Mouse (Mus musculus) bone marrow macrophage, adult 2 months (primary cell): ENCODE data around the gene Fbxo47. TPM values are rescaled to one million over a fixed set of nuclear protein-coding genes. Genes with fewer than 3 reads are reported as not detected.
A peak's percentile ranks its signal among the peaks of the same experiment; 100 is the strongest.

Experiments used
- H3K27ac ChIP-seq: 2 replicates; pipeline ENCODE4 v1.5.1; 2012; ENCODE audit warnings: low read depth, low read length; ENCODE audit not compliant: insufficient read depth
- H3K4me1 ChIP-seq: 2 replicates; pipeline ENCODE4 v1.6.1; 2012; ENCODE audit warnings: low read length; ENCODE audit not compliant: control insufficient read depth, insufficient read depth
- H3K4me3 ChIP-seq: 2 replicates; pipeline ENCODE4 v1.5.1; 2012; ENCODE audit warnings: mild to moderate bottlenecking, low read length, moderate library complexity; ENCODE audit not compliant: insufficient read depth
- CTCF ChIP-seq: IDR thresholded peaks from 2 replicates; pipeline ENCODE4 v1.5.1; 2012; ENCODE audit warnings: low read depth, mild to moderate bottlenecking, low read length, moderate library complexity
- POLR2A ChIP-seq: IDR thresholded peaks from 2 replicates; pipeline ENCODE4 v1.6.1; 2012; ENCODE audit warnings: mild to moderate bottlenecking, low read depth, low read length, borderline replicate concordance
- polyA plus RNA-seq: library from polyadenylated mRNA; stranded (reverse); fragments of >200 nt; gene quantifications from 2 replicates; pipeline ENCODE4 v1.2.4, GENCODE M21; 2012; ENCODE audit not compliant: missing spikeins, insufficient read depth, insufficient read length

Fbxo47 gene
- polyA plus RNA-seq, 1 experiment: 0.67 TPM

- Histone ChIP-seq H3K4me1 (peaks cover 60% of the 10 kb centered on the region), H3K27ac (no peak overlapping the region), H3K4me3 (no peak overlapping the region)
- TF ChIP-seq POLR2A (no peak), CTCF (no peak)
Measured at GRCm38 (mm10) chr11:97833352-97833751, 50.6 kb downstream of the Fbxo47 start.

GRCm38 (mm10) chr11:97832001-97832400 is 52.0 kb downstream of the Fbxo47 start:
- TF ChIP-seq POLR2A: no peak
- TF ChIP-seq CTCF: no peak
- H3K27ac ChIP-seq: peak overlapping the region; percentile 5; the same call in 1 of the 2 replicates
- H3K4me1 ChIP-seq: peaks cover 62% of the 10 kb centered on the region
- no peak overlapping the region for H3K4me3 ChIP-seq

- H3K27ac ChIP-seq: peak overlapping the region; percentile 100
- no peak for TF ChIP-seq CTCF
- TF ChIP-seq POLR2A: 0 out of 2 replicates have a peak, but pooled peaks have one; percentile 18
- H3K4me3 ChIP-seq: peak overlapping the region; percentile 31; the same call in 1 of the 2 replicates
- peaks cover 64% of the 10 kb centered on the region for H3K4me1 ChIP-seq
Measured at GRCm38 (mm10) chr11:97830501-97830900, 53.5 kb downstream of the Fbxo47 start.

- Histone ChIP-seq H3K4me3 (peak overlapping the region; percentile 31), H3K27ac (peak overlapping the region; percentile 100), H3K4me1 (peaks cover 69% of the 10 kb centered on the region)
- TF ChIP-seq CTCF (no peak), POLR2A (no peak)
Measured at GRCm38 (mm10) chr11:97829913-97830476, 54.0 kb downstream of the Fbxo47 start.

GRCm38 (mm10) chr11:97829365-97829764 is 54.6 kb downstream of the Fbxo47 start:
- no peak for TF ChIP-seq POLR2A
- no peak for TF ChIP-seq CTCF
- peak overlapping the region; percentile 100 for H3K27ac ChIP-seq
- H3K4me1 ChIP-seq: peaks cover 76% of the 10 kb centered on the region
- H3K4me3 ChIP-seq: no peak overlapping the region

GRCm38 (mm10) chr11:97827654-97828053 is 56.3 kb downstream of the Fbxo47 start:
- H3K27ac ChIP-seq: peak overlapping the region; percentile 100
- no peak for TF ChIP-seq POLR2A
- no peak for TF ChIP-seq CTCF
- H3K4me3 ChIP-seq: no peak overlapping the region
- peaks cover 84% of the 10 kb centered on the region for H3K4me1 ChIP-seq

GRCm38 (mm10) chr11:97826414-97826813 is 57.5 kb downstream of the Fbxo47 start:
- no peak for TF ChIP-seq CTCF
- no peak for TF ChIP-seq POLR2A
- Histone ChIP-seq H3K4me3 (no peak overlapping the region), H3K27ac (peak overlapping the region; percentile 100), H3K4me1 (peaks cover 79% of the 10 kb centered on the region)

- peaks cover 81% of the 10 kb centered on the region for H3K4me1 ChIP-seq
- TF ChIP-seq CTCF (no peak), POLR2A (no peak)
- peak overlapping the region; percentile 17 for H3K4me3 ChIP-seq
- peak overlapping the region; percentile 100 for H3K27ac ChIP-seq
Measured at GRCm38 (mm10) chr11:97825971-97826370, 58.0 kb downstream of the Fbxo47 start.

GRCm38 (mm10) chr11:97825295-97825694 is 58.7 kb downstream of the Fbxo47 start:
- H3K4me1 ChIP-seq: peaks cover 80% of the 10 kb centered on the region
- H3K27ac ChIP-seq: peak overlapping the region; percentile 100
- H3K4me3 ChIP-seq: no peak overlapping the region
- TF ChIP-seq CTCF (no peak), POLR2A (no peak)

- Histone ChIP-seq H3K27ac (peak overlapping the region; percentile 100), H3K4me1 (peaks cover 80% of the 10 kb centered on the region), H3K4me3 (no peak overlapping the region)
- no peak for TF ChIP-seq CTCF
- no peak for TF ChIP-seq POLR2A
Measured at GRCm38 (mm10) chr11:97824895-97825294, 59.1 kb downstream of the Fbxo47 start.

GRCm38 (mm10) chr11:97824168-97824567 is 59.8 kb downstream of the Fbxo47 start:
- H3K27ac ChIP-seq: peak overlapping the region; percentile 100
- no peak overlapping the region for H3K4me3 ChIP-seq
- H3K4me1 ChIP-seq: peaks cover 79% of the 10 kb centered on the region
- no peak for TF ChIP-seq POLR2A
- TF ChIP-seq CTCF: no peak
